Mouse (Mus musculus) v-Abl transformed pro-B cells (cell line): ENCODE data around the gene Lnp1.
"Not testable (repeated sequence)": the region's sequence is repeated elsewhere in the genome, so short reads cannot be mapped to it uniquely, and the experiment has no call there.

ENCODE experiments used
- in situ Hi-C, 2 experiments: fragments of 400-800 bp; cut with MboI; formaldehyde crosslinking; loops; one replicate each; pipeline ENCODE4 v1.15.1; 2025; ENCODE audit not compliant: unreplicated experiment in 2 of 2

Gene Lnp1

DNA sequence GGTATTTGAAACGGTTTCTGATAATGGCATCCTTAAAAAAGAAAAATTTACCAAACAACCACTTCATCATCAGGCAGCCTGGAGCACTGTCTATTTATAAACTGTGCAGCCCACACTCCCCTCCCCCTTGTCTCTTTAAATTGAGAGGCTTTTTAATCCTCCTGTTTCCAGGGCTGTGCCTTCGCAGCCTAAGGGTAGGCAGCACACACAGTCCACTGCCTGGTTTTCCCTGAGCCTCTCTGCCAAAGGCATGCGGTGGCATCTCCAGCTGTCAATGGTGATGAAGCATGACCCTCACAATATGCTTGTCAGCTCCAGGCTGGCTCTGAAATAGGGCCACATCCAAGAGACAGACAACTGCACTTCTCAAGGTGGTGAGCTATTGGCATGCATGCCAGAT, at the start of gene Lnp1:
Gene Lnp1 (minus strand): TSS at position 39 of the 400 bp plus-strand sequence.
- in situ Hi-C loops: no loop called here

DNA sequence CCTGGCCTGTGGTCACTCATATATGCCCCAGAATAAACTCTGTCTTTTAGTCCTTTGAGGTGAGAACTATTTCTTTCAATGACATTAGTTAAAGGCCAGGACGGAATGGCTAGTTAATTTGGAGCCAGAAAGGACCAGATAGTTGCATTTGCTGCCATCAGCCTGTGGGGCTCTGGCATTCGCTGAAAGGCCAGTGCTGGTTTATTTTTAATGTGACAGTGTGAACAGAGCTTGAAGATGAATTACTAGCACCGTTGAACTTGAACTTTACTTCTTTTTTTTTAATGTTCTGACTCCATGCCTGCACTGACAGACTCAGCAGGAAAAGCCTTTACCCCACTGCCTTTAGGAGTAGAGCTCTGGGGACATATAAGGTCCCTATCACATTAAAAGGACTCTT, 46.8 kb upstream of the Lnp1 start:
- in situ Hi-C loops: no loop called here

DNA sequence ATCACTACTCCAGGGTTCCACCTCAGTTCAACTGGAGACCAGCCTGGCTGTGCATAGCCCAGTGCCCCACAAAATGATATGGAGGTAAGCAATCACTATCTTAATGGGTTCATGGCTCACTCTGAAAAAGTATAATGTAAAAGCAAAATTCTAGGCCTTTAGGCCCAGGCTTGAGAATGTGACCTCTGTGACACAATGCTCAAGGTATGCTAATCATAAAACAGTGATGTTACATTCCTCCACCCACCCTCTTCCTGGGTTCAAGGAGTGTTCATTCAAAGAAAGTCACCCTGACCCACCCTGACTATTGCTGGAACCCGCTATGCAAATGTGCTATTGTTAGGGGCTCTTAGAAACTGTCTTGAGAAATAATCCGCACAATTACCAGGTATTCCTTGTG, 30.4 kb upstream of the Lnp1 start:
- in situ Hi-C loops: not testable (repeated sequence)

DNA sequence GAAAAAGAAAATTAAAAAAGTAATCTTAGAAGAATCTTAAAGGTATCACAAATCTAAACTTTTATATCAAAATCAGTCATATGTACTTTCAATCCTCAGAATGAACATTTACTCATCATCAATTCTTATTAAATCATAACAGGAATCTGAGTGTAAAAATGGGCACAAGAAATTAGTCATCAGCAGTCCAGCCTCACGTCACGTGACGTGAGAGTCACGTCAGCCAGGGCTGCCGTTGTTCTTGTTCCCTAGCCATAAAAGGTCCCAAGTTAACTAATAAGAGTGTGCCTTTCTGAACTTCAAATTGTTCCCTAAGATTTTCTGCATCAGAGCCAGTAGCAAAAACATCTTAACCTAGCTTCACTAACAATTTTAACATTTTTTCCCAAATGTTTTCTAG, 21.2 kb upstream of the Lnp1 start:
- in situ Hi-C loops: no loop called here

- in situ Hi-C loops: no loop called here
Measured at GRCm38 (mm10) chr16:56942341-56942740, 14.5 kb upstream of the Lnp1 start.

DNA sequence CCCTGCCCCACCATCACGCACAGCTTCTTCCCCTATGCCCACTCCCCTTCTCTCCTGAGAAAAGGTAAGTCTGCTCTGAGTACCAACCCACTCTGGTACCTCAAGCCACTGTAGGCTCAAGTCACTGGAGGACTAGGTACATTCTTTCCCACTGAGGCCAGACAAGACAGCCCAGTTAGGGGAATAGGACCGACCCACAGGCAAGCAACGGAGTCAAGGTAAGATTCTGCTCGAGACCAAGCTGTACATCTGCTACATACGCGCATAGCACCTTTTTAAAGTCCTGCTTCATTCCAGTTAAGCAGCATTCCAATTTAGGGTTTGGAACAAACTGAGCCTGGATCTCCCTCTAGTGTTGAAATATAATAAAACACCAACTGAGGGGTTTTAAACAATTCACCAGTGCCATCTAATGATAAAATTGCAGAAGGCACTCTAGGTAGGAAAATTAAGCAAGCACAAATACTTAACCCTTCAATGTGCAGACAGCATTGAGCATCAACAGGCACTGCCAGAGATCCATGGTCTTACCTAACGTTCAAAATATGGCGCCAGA, 7.7 kb downstream of the Lnp1 start:
- in situ Hi-C loops: loop anchor here in 1 of 2 experiments (25.0 kb wide), 1 partner anchor 1433 kb away; no protein-coding TSS in a partner anchor

GRCm38 (mm10) chr16:56917230-56917629, 10.6 kb downstream of the Lnp1 start:
- in situ Hi-C loops: loop anchor here in 1 of 2 experiments (10.0 to 25.0 kb wide), 3 partner anchors 962 to 1430 kb away; no protein-coding TSS in a partner anchor

DNA sequence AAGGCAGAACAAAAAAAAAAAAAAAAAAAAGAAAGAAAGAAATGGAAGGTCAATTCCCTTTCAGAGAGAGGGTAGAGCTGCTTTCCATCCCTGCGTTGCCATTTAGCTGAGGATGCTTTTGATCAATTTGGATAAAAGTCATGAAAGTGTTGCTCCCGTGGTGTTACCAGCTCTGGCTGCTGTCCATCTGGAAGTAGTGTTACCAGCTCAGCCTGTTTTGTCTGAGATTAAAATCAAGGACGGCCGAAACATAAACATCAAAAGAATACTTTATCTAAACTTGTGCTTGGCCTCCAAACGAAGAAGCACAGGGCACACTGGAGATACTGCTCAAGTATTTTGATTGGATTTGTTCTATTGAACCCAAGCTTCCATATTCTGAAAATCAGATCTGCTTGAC, 18.9 kb downstream of the Lnp1 start:
- in situ Hi-C loops: loop anchor here in 1 of 2 experiments (25.0 kb wide), 1 partner anchor 1422 kb away; no protein-coding TSS in a partner anchor

DNA sequence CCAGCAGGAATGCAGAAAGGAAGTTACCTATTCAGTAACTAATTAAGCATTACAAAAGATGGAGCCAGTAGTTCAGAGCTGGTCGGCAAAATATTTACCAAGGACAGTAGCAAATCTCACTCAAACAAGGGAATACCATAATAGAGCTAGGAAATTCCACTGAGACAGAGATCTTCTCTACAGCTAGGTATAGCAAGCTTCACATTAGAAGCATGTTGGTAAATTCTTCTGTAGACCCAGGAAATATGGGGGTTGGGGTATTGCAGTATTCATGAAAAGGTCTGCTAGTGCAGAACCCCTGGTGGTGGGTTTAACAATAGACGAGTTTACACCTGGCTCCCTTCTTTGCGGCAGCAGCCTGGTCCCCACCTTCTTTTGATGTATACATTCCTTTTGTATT, 25.7 kb downstream of the Lnp1 start:
- in situ Hi-C loops: loop anchor here in 1 of 2 experiments (25.0 kb wide), 1 partner anchor 1415 kb away; no protein-coding TSS in a partner anchor

- in situ Hi-C loops: no loop called here
Measured at GRCm38 (mm10) chr16:56891583-56891982, 36.3 kb downstream of the Lnp1 start.

GRCm38 (mm10) chr16:56886616-56887116, 41.2 kb downstream of the Lnp1 start:
- in situ Hi-C loops: no loop called here

- in situ Hi-C loops: no loop called here
Measured at GRCm38 (mm10) chr16:56885824-56886615, 41.8 kb downstream of the Lnp1 start, which contains the start of gene Tmem45a. Gene Tmem45a, minus strand, starts transcription at chr16:56886166.

DNA sequence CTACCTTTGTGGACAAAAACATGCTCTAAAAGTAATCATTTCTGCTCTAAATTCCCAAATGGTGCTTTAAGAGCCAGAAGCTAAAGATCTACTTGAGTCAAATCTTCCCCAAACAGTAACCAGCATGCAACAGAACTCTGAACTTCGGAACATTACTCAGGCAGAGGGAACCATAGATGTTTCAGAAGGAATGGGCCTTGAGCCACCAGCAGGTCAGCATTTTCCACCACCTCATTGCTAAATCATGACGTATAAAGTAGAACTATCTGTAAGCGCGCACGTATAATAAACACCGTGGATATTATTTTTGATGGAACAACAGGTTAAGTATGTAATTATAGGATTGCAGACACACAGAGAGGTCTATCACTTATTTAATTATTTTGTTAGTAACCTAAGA, 43.0 kb downstream of the Lnp1 start:
- in situ Hi-C loops: no loop called here

DNA sequence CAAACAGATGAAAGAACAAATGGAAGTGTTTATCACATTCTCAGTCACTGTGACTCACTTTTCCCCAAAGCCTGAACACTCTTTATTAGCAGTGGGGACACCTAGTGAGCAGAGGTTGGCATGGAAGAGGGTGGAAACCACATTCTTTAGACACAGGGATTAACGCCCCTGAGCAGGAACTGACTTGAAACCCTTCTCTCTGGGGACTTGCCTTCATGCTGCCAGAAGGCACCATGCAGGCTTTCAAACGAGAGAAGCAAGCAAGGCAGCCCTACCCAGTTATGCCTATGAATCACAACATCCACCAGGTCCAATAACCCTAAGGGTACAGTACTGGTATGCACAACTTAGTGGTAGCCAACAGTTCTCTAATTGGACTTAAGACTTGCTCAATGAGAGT, 54.5 kb downstream of the Lnp1 start:
- in situ Hi-C loops: no loop called here

GRCm38 (mm10) chr16:56870458-56870857, 57.4 kb downstream of the Lnp1 start:
- in situ Hi-C loops: no loop called here

GRCm38 (mm10) chr16:56868361-56868760, 59.5 kb downstream of the Lnp1 start:
- in situ Hi-C loops: no loop called here

DNA sequence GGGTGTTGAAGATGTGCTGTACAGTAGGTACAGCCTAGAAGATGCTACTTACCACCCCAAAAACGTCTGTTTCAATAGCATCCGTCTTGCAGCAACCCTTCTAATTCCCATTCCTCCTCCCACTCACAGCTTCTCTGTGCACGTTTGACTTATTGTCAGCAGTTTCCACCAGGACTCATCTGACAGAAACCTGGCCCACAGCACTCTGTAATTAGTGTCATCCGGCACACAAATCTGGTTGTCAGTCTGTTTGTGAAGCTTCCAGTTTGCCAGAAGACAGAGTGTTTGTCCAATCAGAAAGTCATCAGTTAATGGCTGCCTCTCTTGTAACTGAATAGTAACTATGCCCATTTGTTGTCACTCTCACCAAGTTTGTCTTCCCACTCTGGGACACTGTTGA, 60.3 kb downstream of the Lnp1 start:
- in situ Hi-C loops: no loop called here
